Mouse (Mus musculus) embryonic fibroblast, embryonic 13.5 days (primary cell): ENCODE data around the gene Stpg2.

Experiments
- CTCF ChIP-seq: IDR thresholded peaks from 2 replicates; pipeline ENCODE4 v1.5.1; 2011; ENCODE audit warnings: mild to moderate bottlenecking, control low read depth, low read length, moderate library complexity, borderline replicate concordance; ENCODE audit not compliant: insufficient read depth
- POLR2A ChIP-seq: IDR thresholded peaks from 2 replicates; pipeline ENCODE4 v1.6.1; 2011; ENCODE audit warnings: low read depth, mild to moderate bottlenecking, control low read depth, low read length, moderate library complexity

DNA sequence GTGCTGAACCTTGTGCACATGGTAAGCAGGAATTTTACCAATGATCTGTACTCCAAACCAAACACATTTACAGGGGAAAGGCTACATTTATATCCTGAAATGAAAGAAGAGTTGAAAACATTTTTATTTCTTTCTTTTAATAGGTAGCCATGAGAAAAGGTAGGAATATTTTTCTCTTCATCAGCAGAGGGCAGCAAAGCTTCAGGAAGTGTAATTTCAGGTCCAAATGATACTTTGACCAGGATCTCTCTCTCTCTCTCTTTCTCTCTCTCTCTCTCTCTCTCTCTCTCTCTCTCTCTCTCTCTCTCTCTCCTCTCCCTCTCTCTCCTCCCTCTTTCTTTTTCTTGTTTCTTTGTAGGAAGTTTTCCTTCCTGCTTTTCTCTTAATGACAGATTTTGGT, 92.4 kb downstream of the Stpg2 start:
- TF ChIP-seq CTCF (no peak), POLR2A (no peak)
